Mouse (Mus musculus) midbrain, embryonic 16.5 days (tissue): ENCODE data around the gene Pole3. TPM values are rescaled to one million over a fixed set of nuclear protein-coding genes. Genes with fewer than 3 reads are reported as not detected.

ENCODE experiments used
- ATAC-seq: fragments of 200-750 bp; cut with Nextera tagmentation; 2 replicates; pipeline ENCODE4 v1.8.0; 2017; ENCODE audit warnings: moderate TSS enrichment
- H3K27ac ChIP-seq: fragments of 300-500 bp; sonication (generic); 2 replicates; pipeline ENCODE4 v1.5.1; 2014; ENCODE audit warnings: mild to moderate bottlenecking, low read length, mixed read lengths
- H3K27me3 ChIP-seq: fragments of 300-500 bp; sonication (generic); 2 replicates; pipeline ENCODE4 v1.6.1; 2014; ENCODE audit warnings: low read depth, low read length, mixed read lengths; ENCODE audit not compliant: control insufficient read depth, insufficient read depth
- H3K36me3 ChIP-seq: fragments of 300-500 bp; sonication (generic); 2 replicates; pipeline ENCODE4 v1.6.1; 2014; ENCODE audit warnings: mild to moderate bottlenecking, low read length, moderate library complexity, mixed read lengths; ENCODE audit not compliant: control insufficient read depth, insufficient read depth
- H3K4me1 ChIP-seq: fragments of 300-500 bp; sonication (generic); 2 replicates; pipeline ENCODE4 v1.6.1; 2014; ENCODE audit warnings: mild to moderate bottlenecking, low read length, mixed read lengths; ENCODE audit not compliant: control insufficient read depth, insufficient read depth
- H3K4me2 ChIP-seq: fragments of 300-500 bp; sonication (generic); 2 replicates; pipeline ENCODE4 v1.6.1; 2014; ENCODE audit warnings: mild to moderate bottlenecking, low read length, mixed read lengths
- H3K4me3 ChIP-seq: fragments of 300-500 bp; sonication (generic); 2 replicates; pipeline ENCODE4 v1.5.1; 2014; ENCODE audit warnings: low read depth, mild to moderate bottlenecking, low read length, moderate library complexity, mixed read lengths
- H3K9ac ChIP-seq: fragments of 300-500 bp; sonication (generic); 2 replicates; pipeline ENCODE4 v1.6.1; 2014; ENCODE audit warnings: low read depth, low read length, mixed read lengths
- H3K9me3 ChIP-seq: fragments of 300-500 bp; sonication (generic); replicated peaks from 2 replicates; pipeline ENCODE4 v1.6.1; 2014; ENCODE audit warnings: mild to moderate bottlenecking, low read length, mixed read lengths; ENCODE audit not compliant: control insufficient read depth, poor library complexity, severe bottlenecking
- whole genome bisulfite sequencing: fragments of 180-500 bp; shearing (Covaris S2); extraction: QIAGEN DNeasy Blood & Tissue Kit; methylation state at CpG from one replicate; pipeline ENCODE4 v1.1.7; 2014; 5-methylcytosine and 5-hydroxymethylcytosine counted together
- polyA plus RNA-seq: library from polyadenylated mRNA; unstranded; fragments of >200 nt; fragmentation: Nextera tagmentation; extraction: Ambion mirVana; gene quantifications from 2 replicates; pipeline ENCODE4 v1.2.1, GENCODE M21; 2015

The Pole3 gene
- polyA plus RNA-seq, 1 experiment from 2014 or later, result 57.9 TPM

DNA sequence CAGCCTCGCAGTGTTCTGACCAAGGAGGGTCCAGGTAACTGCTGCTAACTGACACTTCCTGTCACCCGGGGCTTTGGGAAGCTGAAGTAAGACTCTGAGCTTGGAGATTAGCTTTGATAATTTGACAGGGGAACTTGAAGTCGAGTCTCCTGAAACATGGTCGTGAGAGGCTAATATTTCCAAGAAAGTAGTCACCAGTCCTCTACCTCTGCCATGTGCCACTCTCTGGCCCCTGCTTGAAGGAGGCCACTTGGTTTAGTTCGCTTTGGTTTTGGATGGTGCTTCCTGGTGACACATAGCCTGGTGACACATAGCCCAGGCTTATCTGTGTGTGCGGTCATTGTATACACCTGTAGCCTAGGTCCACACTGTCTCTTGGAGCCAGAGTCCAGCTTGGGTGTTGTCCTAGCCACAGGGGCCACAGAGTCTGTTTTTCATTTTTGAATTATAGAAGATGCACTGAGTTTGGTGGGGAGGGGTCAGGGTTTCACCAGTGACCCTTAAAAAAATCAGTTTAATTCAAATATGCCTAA is 35.0 kb upstream of the Pole3 start, which contains the start of gene Rgs3:
Gene Rgs3 (plus strand): TSS at position 51 of the 533 bp plus-strand sequence.
- H3K27me3 ChIP-seq, result no peaks in the 10 kb centered on the region
- H3K4me2 ChIP-seq, result no peak within 1 kb of the TSS
- no peaks in the 10 kb centered on the region for H3K9me3 ChIP-seq
- WGBS, result 73% methylated on average over 6 of the region's 6 CpGs
- no peaks in the 10 kb centered on the region for H3K36me3 ChIP-seq
- no peak within 1 kb of the TSS for H3K9ac ChIP-seq
- H3K4me3 ChIP-seq, result no peak within 1 kb of the TSS
- H3K4me1 ChIP-seq, result 0 out of 2 replicates have a peak, but pooled peaks cover 5% of the 10 kb centered on the region
- ATAC-seq, result no peak
- no peak within 1 kb of the TSS for H3K27ac ChIP-seq

GRCm38 (mm10) chr4:62557436-62557835 is 32.6 kb upstream of the Pole3 start:
- H3K27ac ChIP-seq, result no peak overlapping the region
- WGBS, result 72% methylated on average over 3 of the region's 3 CpGs
- no peak for ATAC-seq

DNA sequence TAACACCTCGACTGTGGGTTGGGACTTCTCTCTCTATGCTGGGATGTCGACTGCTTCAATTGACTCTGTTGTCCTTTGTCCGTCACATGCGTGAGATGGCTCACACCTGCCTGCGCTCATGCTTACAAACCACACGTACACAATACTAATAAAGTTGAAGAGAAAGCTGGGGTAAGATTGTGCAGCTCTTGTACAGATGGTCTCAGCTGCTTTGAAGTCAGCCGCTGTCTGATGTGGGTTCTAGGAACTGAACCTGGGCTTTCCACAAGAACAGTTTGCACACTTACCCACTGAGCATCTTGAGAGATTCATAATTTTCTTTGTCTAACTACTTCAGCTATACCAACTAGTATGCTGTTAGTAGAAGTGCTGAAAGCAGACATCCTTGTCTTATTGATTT is 27.1 kb upstream of the Pole3 start:
- no peak overlapping the region for H3K4me3 ChIP-seq
- WGBS, result 88% methylated on average over 7 of the region's 7 CpGs
- H3K9ac ChIP-seq, result no peak overlapping the region
- no peaks in the 10 kb centered on the region for H3K27me3 ChIP-seq
- no peak overlapping the region for H3K4me2 ChIP-seq
- H3K4me1 ChIP-seq, result no peaks in the 10 kb centered on the region
- no peak overlapping the region for H3K27ac ChIP-seq
- no peaks in the 10 kb centered on the region for H3K36me3 ChIP-seq
- H3K9me3 ChIP-seq, result no peaks in the 10 kb centered on the region
- no peak for ATAC-seq

More at GRCm38 (mm10) chr4:62557436-62557835, 32.6 kb upstream of the Pole3 start:
- H3K9ac ChIP-seq, result no peak overlapping the region
- H3K36me3 ChIP-seq, result no peaks in the 10 kb centered on the region
- 0 out of 2 replicates have a peak, but pooled peaks cover 5% of the 10 kb centered on the region for H3K4me1 ChIP-seq
- H3K4me2 ChIP-seq, result no peak overlapping the region
- H3K9me3 ChIP-seq, result no peaks in the 10 kb centered on the region
- no peaks in the 10 kb centered on the region for H3K27me3 ChIP-seq
- H3K4me3 ChIP-seq, result no peak overlapping the region

DNA sequence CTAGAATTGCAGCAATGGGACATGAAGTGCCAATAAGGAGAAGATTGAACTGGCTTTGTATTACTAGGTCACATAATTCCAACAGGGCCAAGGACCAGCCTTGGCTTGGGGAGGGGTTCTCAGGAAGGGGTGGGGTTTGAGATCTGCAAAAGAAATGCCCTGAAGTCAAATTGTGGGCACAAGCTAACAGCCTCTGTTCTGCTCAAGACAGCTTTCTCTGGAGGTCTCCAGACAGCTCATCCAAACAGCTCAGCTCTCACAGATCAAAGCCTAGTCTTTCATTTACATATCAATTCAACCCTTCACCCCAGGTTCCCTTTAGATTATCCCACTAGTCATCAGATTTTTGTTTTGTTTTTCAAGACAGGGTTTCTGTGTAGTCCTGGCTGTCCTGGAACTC is 19.9 kb upstream of the Pole3 start:
- no peaks in the 10 kb centered on the region for H3K9me3 ChIP-seq
- no peaks in the 10 kb centered on the region for H3K27me3 ChIP-seq
- no peaks in the 10 kb centered on the region for H3K4me1 ChIP-seq
- no peaks in the 10 kb centered on the region for H3K36me3 ChIP-seq
- H3K4me3 ChIP-seq, result no peak overlapping the region
- no peak overlapping the region for H3K9ac ChIP-seq
- H3K27ac ChIP-seq, result no peak overlapping the region
- ATAC-seq, result no peak
- H3K4me2 ChIP-seq, result no peak overlapping the region

- no peaks in the 10 kb centered on the region for H3K9me3 ChIP-seq
- no peak overlapping the region for H3K27ac ChIP-seq
- 92% methylated on average over 6 of the region's 6 CpGs for WGBS
- no peaks in the 10 kb centered on the region for H3K27me3 ChIP-seq
- no peaks in the 10 kb centered on the region for H3K4me1 ChIP-seq
- no peaks in the 10 kb centered on the region for H3K36me3 ChIP-seq
- no peak overlapping the region for H3K4me3 ChIP-seq
- ATAC-seq, result no peak
- H3K4me2 ChIP-seq, result no peak overlapping the region
- no peak overlapping the region for H3K9ac ChIP-seq
Measured at GRCm38 (mm10) chr4:62543782-62544181, 18.9 kb upstream of the Pole3 start.

- no peak for ATAC-seq
- no peak overlapping the region for H3K4me2 ChIP-seq
- H3K4me1 ChIP-seq, result no peaks in the 10 kb centered on the region
- no peaks in the 10 kb centered on the region for H3K9me3 ChIP-seq
- H3K36me3 ChIP-seq, result no peaks in the 10 kb centered on the region
- no peak overlapping the region for H3K4me3 ChIP-seq
- H3K27ac ChIP-seq, result no peak overlapping the region
- H3K27me3 ChIP-seq, result no peaks in the 10 kb centered on the region
- 85% methylated on average over 3 of the region's 3 CpGs for WGBS
- no peak overlapping the region for H3K9ac ChIP-seq
Measured at GRCm38 (mm10) chr4:62541802-62542201, 16.9 kb upstream of the Pole3 start.

DNA sequence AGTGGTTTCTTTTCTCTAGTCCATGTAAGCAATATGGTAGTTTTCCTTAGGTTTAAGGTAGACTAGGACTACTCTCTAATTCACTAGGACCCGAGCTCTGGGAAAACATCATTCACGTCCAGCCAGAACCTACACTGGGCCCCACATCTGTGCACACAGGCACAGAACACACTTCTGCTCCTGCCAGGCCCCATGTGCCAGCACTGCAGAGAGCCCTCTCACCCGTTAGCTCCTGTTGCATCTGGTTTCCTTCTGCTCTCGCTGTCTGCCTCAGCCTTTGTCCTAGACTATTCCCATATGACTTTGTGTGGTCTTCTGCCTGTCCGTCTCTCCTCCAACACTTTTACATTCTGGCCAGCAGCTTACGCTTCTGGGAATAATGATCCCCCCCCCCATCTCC is 8.9 kb upstream of the Pole3 start:
- 79% methylated on average over 6 of the region's 6 CpGs for WGBS
- Histone ChIP-seq H3K36me3 (no peaks in the 10 kb centered on the region), H3K27me3 (no peaks in the 10 kb centered on the region), H3K9me3 (no peaks in the 10 kb centered on the region), H3K4me2 (no peak overlapping the region), H3K27ac (no peak overlapping the region), H3K9ac (no peak overlapping the region), H3K4me1 (no peaks in the 10 kb centered on the region), H3K4me3 (no peak overlapping the region)
- no peak for ATAC-seq

DNA sequence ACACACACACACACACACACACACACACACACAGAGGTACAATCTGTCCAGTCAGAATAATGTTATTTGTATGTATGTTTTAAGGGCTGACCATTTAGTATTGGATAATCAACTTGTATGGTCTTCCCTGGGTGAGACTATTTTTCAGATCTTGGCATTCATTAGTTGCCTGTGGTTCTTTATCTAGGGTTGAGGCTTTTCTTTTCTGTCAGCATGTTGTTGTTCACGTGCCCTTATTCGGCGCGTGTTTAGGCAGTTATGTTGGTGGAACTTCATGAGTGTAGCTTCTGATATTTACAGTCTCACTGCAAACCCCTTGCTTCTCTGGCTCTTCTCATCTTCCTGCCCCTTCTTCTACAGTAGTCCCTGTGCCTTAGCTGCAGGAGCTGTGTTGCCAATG is 2.8 kb upstream of the Pole3 start:
- no peak for ATAC-seq
- H3K36me3 ChIP-seq, result no peaks in the 10 kb centered on the region
- H3K9ac ChIP-seq, result no peak overlapping the region
- H3K9me3 ChIP-seq, result no peaks in the 10 kb centered on the region
- H3K27me3 ChIP-seq, result no peaks in the 10 kb centered on the region
- no peak overlapping the region for H3K4me2 ChIP-seq
- 86% methylated on average over 4 of the region's 4 CpGs for WGBS
- peaks cover 7% of the 10 kb centered on the region for H3K4me1 ChIP-seq
- H3K4me3 ChIP-seq, result no peak overlapping the region
- no peak overlapping the region for H3K27ac ChIP-seq

DNA sequence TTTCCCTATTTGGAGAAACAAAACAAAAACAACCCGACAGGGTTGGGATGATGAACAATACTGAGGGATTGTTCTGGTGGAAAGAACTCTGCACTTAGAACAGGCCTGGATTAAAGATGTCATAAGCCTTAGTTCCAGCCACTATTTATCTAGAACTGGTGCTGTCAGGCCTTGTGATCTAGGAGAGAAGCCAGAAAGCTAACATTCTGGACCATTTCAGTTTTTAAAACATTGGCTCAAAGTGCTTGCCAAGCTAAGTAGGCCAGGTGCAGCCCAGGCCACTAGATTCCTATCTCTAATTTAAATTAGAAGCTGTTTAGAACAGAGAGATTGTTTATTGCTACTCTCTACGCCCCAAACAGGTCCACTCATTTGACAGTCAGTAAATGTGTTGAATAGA is 1.4 kb upstream of the Pole3 start:
- no peaks in the 10 kb centered on the region for H3K27me3 ChIP-seq
- H3K27ac ChIP-seq, result no peak overlapping the region
- H3K9ac ChIP-seq, result no peak overlapping the region
- ATAC-seq, result no peak
- no peaks in the 10 kb centered on the region for H3K36me3 ChIP-seq
- 55% methylated on average over 2 of the region's 2 CpGs for WGBS
- no peak overlapping the region for H3K4me2 ChIP-seq
- H3K9me3 ChIP-seq, result no peaks in the 10 kb centered on the region
- peaks cover 7% of the 10 kb centered on the region for H3K4me1 ChIP-seq
- no peak overlapping the region for H3K4me3 ChIP-seq
